Mouse (Mus musculus): ENCODE measurements around the gene C87977. TPM values are rescaled to one million over a fixed set of nuclear protein-coding genes. Genes with fewer than 3 reads are reported as not detected.
"Not testable (repeated sequence)": the region's sequence is repeated elsewhere in the genome, so short reads cannot be mapped to it uniquely, and the experiment has no call there.

Gene C87977
- not detected in 2 replicates for polyA plus RNA-seq (2012; rRNA removed)

DNA sequence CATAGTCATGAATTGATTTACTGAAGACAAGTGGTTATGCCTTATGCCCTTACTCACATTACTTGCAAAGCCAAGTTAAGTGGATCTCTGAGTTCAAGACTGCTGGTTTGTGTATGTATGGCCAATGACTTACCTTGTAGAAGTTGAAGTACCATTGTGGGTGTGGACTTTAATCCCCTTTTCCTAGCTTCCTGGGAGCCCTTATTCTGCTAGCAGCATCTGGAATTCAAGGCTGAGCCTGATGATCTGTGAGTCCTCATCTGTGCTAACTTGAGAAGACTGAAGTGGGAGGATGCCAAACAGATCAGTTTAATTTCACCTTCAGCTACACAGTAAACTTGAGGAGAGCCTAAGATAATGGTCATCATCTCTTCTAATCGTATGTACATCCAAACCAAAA is at the start of gene C87977:
TSS of gene C87977 (minus strand) at position 101 of the 400 bp plus-strand sequence.
- not testable (repeated sequence) for H3K4me1 ChIP-seq (ENCODE audit: control insufficient read depth, insufficient read depth, low read length); H3K27ac ChIP-seq (ENCODE audit: insufficient read depth, low read length); DNase-seq; H3K27me3 ChIP-seq (ENCODE audit: control insufficient read depth, insufficient read depth, low read length); H3K4me3 ChIP-seq (replicated peaks; ENCODE audit: insufficient read depth, low read depth, low read length)
- WGBS, result 73% methylated on average over 1 of the region's 1 CpGs

DNA sequence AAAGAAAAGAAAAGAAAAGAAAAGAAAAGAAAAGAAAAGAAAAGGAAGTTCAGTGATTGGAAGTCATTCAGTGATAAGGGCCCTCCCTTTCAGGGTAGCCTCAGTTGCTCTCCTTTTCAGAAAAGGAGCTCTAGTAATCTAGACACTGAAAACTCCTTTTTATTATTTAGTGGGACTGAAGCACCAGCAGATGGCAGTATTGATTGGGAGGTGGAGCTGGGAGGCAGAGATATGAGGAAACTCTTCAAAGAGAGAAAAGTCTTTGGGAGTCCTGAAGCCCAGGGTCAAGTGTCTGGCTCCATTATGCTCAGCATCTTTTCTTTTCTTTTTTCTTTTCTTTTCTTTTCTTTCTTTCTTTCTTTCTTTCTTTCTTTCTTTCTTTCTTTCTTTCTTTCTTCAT is 41.6 kb upstream of the C87977 start:
- H3K4me1 ChIP-seq (ENCODE audit: control insufficient read depth, insufficient read depth, low read length); H3K4me3 ChIP-seq (replicated peaks; ENCODE audit: insufficient read depth, low read depth, low read length); H3K27me3 ChIP-seq (ENCODE audit: control insufficient read depth, insufficient read depth, low read length); H3K27ac ChIP-seq (ENCODE audit: insufficient read depth, low read length); DNase-seq: not testable (repeated sequence)

DNA sequence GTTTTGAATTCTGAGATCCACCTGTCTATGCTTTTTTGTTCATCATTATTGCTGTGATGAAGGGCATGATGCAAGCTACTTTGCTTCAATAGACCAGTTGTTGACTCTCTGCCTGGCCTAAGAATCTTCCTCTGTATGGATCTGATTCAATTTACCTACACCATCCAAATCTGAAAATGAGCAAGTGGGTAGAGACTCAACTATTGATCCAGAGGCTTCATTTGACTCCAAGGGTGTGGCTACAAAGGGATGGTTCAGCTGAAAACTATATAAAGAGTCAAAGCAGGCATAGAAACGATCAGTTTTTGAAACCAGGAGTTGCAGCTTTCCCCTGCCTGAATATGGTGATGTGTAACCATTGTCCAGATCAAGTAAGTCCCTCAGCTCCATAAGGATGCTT is 22.7 kb downstream of the C87977 start, which contains the start of gene Oog2:
TSS of gene Oog2 (plus strand) at position 301 of the 400 bp plus-strand sequence.
- H3K27me3 ChIP-seq (ENCODE audit: control insufficient read depth, insufficient read depth, low read length), result no peaks in the 10 kb centered on the region
- no peak for DNase-seq
- no peak within 1 kb of the TSS for H3K27ac ChIP-seq (ENCODE audit: insufficient read depth, low read length)
- H3K4me1 ChIP-seq (ENCODE audit: control insufficient read depth, insufficient read depth, low read length), result no peaks in the 10 kb centered on the region
- TF ChIP-seq CTCF (IDR thresholded peaks at IDR 0.05; ENCODE audit: borderline replicate concordance, insufficient read depth, low read depth, low read length) (no peak), POLR2A (IDR thresholded peaks at IDR 0.05; ENCODE audit: borderline replicate concordance, insufficient read depth, low read length) (no peak)
- WGBS, result 17% methylated on average over 1 of the region's 1 CpGs
- H3K4me3 ChIP-seq (replicated peaks; ENCODE audit: insufficient read depth, low read depth, low read length), result no peak within 1 kb of the TSS

DNA sequence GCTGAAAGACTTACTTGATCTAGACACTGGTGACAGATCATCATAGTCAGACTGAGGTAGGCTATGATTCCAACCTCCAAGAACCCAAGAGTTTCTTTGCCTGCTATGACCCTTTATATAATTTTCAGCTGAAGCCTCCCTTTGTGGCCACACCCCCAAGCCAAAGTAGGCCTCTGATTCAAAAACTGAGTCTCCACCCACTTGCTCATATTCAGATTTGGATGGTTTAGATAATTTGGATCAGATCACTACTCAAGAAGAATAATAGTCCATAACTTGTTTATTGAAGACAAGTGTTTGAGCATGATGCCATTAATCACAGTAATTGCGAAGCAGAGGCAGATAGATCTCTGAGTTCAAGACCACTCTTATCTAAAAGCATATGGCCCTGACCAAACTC is 50.6 kb downstream of the C87977 start, which contains the start of gene Oog3:
TSS of gene Oog3 (minus strand) at position 101 of the 400 bp plus-strand sequence.
- WGBS, result 74% methylated on average over 1 of the region's 1 CpGs
- H3K27ac ChIP-seq (ENCODE audit: insufficient read depth, low read length), result no peak within 1 kb of the TSS

More for the DNA sequence above, 50.6 kb downstream of the C87977 start, which contains the start of gene Oog3:
- Histone ChIP-seq H3K4me3 (replicated peaks; ENCODE audit: insufficient read depth, low read depth, low read length) (no peak within 1 kb of the TSS), H3K4me1 (ENCODE audit: control insufficient read depth, insufficient read depth, low read length) (no peaks in the 10 kb centered on the region), H3K27me3 (ENCODE audit: control insufficient read depth, insufficient read depth, low read length) (no peaks in the 10 kb centered on the region)
- no peak for DNase-seq
- TF ChIP-seq POLR2A (IDR thresholded peaks at IDR 0.05; ENCODE audit: borderline replicate concordance, insufficient read depth, low read length), result no peak
- no peak for TF ChIP-seq CTCF (IDR thresholded peaks at IDR 0.05; ENCODE audit: borderline replicate concordance, insufficient read depth, low read depth, low read length)

Other genes starting within 250 kb of the C87977 start
- gene Gm13101, start 246.4 kb downstream of the C87977 start, polyA plus RNA-seq (2012; rRNA removed), result not detected in 2 replicates
- gene Pramef17, start 218.9 kb downstream of the C87977 start, polyA plus RNA-seq (2012; rRNA removed), result not detected in 2 replicates
- gene Pramel4, start 154.2 kb downstream of the C87977 start, polyA plus RNA-seq (2012; rRNA removed), result not detected in 2 replicates
- not detected in 2 replicates for gene Gm13102, start 106.8 kb downstream of the C87977 start, polyA plus RNA-seq (2012; rRNA removed)
- not detected in 2 replicates for gene Oog3, start 50.7 kb downstream of the C87977 start, polyA plus RNA-seq (2012; rRNA removed)
- not detected in 2 replicates for gene Oog2, start 22.6 kb downstream of the C87977 start, polyA plus RNA-seq (2012; rRNA removed)
- gene Pramel5, start 67.2 kb upstream of the C87977 start, polyA plus RNA-seq (2012; rRNA removed), result not detected in 2 replicates
- not detected in 2 replicates for gene Gm13128, start 116.9 kb upstream of the C87977 start, polyA plus RNA-seq (2012; rRNA removed)
- gene Gm13119, start 144.6 kb upstream of the C87977 start, polyA plus RNA-seq (2012; rRNA removed), result not detected in 2 replicates
- gene Pramef20, start 164.6 kb upstream of the C87977 start, polyA plus RNA-seq (2012; rRNA removed), result not detected in 2 replicates
- not detected in 2 replicates for gene Pramef12, start 195.1 kb upstream of the C87977 start, polyA plus RNA-seq (2012; rRNA removed)
- gene 1700012P22Rik, start 225.5 kb upstream of the C87977 start, polyA plus RNA-seq (2012; rRNA removed), result not detected in 2 replicates
- gene Gm9944, start 240.0 kb upstream of the C87977 start, polyA plus RNA-seq (2012; rRNA removed), result not detected in 2 replicates